Mouse (Mus musculus): ENCODE measurements around the gene Il2ra.

DNA sequence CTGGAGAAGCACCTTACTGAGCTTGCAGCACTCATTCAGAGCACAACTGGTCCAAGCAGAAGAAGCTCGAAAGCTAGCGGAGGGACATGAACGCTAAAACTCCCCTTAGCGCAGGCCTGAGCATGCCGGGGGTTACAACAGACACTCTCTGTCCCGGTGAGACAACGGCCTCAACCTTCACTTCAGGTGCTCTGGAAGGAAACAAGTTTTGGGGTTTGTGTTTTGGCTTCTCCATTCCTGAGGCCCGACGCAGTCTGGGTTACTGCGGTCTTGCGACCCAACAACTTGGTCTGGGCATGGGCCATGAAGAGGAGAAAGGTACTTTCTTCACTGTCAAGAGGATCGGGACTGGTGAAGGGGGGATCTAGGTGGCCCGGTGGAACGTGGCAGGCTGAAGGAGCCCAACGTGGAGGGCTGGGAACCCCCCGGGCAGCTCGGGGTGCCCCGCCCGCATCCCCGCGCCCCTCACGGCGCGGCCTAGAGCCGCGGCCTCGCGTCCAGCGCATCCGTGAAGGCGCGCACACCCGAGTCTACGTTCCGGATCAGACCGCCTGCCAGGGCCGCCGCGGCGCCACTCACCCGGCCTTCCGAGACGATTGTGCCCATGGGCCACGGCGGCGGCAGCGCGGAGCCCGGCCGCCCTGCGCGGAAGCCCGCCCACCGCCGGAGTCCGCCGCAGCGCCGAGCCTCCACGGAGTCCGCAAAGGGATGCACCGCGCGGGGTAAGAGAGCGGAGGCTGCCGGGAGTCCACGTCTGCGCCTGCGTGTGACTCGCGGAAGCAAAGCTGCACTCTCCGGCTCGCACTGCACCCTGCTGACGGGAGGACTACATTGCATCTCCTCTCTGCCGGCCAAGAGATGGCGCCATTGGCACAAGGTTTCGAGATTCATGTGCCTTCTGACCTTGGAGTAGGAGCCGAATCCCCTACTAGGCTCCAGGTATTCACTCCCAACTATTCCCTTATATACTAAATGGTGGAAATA lies 39.8 kb upstream of the Il2ra start:
- TF ChIP-seq GATA1 (IDR thresholded peaks at IDR 0.05; ENCODE audit: low read length), result no peak
- no peak for TF ChIP-seq TAL1 (IDR thresholded peaks at IDR 0.05; ENCODE audit: low read length)
